Mouse (Mus musculus): ENCODE measurements around the gene Camk2d.

- TF ChIP-seq POLR2A (IDR thresholded peaks at IDR 0.05; ENCODE audit: insufficient read depth, low read depth, low read length) (no peak), CTCF (IDR thresholded peaks at IDR 0.05; ENCODE audit: insufficient read depth, low read depth, low read length) (no peak)
These were observed 144.0 kb downstream of the Camk2d start for GRCm38 (mm10) chr3:126740146-126740545.

All from olfactory bulb, adult 2 months (tissue).